Mouse (Mus musculus) forelimb bud, embryonic 11.5 days (tissue): Measurements from ENCODE around the gene Ppp2r3c.
"Not testable (repeated sequence)": the region's sequence is repeated elsewhere in the genome, so short reads cannot be mapped to it uniquely, and the experiment has no call there.

Experiments
- DNase-seq: peaks from one replicate; pipeline ENCODE4 v3.0.0-alpha.2; 2012; ENCODE audit warnings: low read depth, low spot score

Ppp2r3c gene

DNA sequence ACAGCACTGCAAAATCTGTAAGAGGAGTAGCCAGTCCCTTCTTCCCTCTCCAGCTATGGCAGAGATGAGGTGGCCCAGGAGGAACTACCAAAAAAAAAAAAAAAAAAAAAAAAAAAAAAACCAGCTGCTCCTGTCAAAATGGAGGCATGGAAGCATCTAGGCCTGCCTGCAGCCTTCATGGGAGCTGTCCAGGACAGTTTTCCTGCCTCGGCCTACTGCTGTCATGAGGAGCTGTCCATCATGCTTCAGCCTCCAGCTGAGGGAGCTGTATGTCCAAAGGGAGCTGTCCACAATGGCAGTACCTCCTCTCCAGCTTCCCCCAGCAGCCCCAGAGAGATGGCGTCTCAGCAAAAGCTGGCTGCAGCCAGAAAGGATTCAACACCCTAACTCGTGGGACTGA lies 30.6 kb downstream of the Ppp2r3c start:
- peak; percentile 7 for DNase-seq

DNA sequence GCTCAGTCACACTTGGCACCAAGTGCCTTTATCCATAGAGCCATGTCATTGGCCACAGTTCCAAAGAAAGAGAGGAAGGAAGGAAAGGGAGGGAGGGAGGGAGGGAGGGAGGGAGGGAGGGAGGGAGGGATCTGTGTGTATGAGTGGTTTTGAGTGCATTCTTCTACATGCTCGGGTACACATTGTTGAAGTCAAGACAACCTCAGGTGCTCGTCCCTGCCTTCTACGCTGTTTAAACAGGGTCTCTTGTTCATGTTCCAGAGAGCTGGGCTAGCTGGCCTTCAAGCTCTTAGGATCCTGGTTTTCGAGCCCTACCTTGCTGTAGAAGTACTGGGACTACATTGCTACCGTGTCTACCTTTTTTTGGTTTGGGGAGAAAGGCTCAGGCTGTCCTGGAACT lies 39.4 kb downstream of the Ppp2r3c start:
- DNase-seq = not testable (repeated sequence)

DNA sequence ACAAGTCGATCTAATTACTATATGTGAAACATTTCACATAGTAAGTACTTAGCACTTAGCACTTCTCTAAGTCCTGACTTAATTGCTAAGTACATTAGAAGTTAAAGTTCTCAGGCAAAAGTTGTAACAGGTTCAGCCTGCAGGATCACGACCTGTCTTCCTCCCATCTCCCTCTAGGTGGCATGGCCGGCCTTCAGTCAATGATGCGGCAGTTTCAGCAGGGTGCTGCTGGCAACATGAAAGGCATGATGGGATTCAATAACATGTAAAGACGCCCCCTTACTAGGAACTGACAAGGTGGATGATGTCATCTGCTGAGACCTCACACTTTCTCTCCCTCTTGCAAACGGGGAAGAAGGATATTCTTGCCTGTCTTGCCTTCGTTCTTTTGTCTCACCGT lies 40.8 kb downstream of the Ppp2r3c start:
- DNase-seq = not testable (repeated sequence)

DNA sequence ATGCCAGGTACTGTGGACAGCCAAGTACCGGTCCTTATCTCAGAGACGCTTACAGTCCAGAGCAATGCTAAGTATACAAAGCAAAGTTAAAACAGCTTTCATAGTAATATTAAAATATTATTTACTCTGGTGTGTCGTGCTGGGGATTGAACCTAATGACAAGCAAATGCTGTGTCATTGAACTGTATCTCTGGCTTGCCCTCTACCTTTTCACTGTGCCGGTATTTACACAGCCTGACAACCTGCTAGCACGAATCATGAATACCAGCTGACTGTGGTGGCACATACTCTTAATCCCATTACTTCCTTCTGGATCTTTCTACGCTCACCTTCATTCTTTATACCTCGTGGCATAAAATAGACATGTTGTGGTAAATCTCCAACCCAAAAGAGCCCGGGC lies 60.6 kb downstream of the Ppp2r3c start:
- not testable (repeated sequence) for DNase-seq

DNA sequence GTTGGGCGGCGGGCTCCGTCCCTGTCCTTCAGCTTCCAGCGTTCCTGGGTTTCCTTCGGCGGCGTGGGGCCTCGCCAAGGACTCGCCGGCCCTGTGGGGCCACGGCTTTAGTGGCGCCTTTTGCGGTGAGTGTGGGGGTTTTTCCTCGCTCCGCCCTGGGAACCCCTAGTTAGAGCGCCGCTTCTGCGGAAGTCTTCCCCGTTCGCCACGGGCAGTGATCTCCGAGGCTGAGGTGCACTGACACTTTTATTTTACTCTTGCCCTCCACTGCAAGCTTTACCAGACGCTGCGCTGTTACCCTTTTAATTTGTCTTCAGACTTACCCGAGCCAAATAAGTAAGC lies 72.3 kb downstream of the Ppp2r3c start:
- not testable (repeated sequence) for DNase-seq

DNA sequence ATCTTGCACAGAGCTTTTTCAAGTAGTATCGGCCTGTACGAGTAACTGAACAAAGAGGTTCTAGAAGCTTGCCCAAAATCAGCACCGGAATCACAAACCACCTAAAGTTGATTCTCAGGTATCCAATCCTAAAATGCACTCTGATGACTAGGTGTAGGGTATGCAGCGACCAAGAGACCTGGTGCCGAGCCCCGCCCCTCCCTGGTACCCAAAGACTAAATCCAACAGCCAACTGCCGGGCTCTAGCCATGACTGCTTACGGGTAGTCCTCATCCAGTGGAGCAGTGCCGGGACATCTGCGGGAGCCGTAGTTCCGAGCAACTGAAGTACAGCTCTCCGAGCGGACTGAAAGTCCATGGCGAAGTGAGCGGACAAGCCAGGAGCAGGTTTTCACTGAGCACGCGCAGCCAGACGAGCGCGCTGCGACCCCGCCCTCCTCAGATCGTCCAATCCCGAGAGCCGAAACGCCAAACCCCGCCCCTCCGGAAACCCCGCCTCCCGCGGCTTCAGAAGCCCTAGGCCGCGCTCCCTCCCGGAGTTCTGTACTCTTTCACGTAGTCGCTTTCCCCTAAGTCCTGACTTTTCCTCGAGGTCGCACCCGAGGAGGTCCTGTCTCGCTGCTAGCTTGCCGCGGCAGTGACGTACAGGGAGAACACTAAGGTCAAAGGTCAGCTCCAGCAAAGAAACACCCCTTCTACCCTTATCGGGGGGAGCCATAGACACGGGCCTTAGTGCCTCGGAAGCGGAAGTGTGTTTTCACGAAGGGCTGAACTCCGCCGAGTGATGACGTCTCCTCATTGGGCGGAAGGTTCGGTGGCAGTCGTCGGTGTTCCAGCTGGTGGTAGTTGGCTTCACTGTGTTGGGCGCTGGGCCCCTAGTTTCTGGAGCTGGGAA lies 72.9 kb downstream of the Ppp2r3c start, which contains the start of gene Srp54c:
TSS of gene Srp54c (plus strand) at position 543 of the 894 bp plus-strand sequence.
- not testable (repeated sequence) for DNase-seq
